Mouse (Mus musculus): ENCODE results near the gene Gstm7.

DNA sequence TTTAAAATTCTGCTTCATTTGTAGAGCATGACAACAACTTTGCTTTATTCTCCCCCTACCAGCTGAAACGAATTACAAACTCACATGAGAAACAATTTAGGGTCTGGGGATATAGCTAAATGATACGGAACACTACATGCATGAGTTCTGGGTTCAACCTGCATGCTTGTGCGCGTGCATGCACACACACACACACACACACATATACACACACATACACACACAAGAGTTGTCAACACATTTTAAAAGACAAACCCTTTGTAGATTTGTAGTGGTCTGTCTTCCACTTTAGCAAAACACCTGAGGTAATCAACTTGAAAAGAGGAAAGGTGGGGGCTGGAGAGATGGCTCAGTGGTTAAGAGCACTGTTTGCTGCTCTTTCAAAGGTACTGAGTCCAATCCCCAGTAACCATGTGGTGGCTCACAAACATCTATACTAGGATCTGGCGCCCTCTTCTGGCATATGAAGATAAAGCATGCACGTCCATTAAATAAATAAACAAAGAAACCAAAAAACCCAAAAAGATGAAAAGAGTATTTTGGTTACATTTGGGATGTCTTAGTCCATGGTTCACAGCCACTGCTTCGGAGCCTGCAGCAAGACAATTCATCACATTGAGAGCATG lies 13.7 kb downstream of the Gstm7 start:
- TF ChIP-seq POLR2A (IDR thresholded peaks at IDR 0.05; ENCODE audit: insufficient read depth, low read depth, low read length) (no peak), CTCF (IDR thresholded peaks at IDR 0.05) (peak; percentile 88), EP300 (IDR thresholded peaks at IDR 0.05; ENCODE audit: insufficient read depth, low read depth, low read length) (no peak)

All from heart, adult 2 months (tissue).